Mouse (Mus musculus) liver, embryonic 13.5 days (tissue): ENCODE results near the gene Ankle2. TPM values are rescaled to one million over a fixed set of nuclear protein-coding genes. Genes with fewer than 3 reads are reported as not detected.
A peak's percentile ranks its signal among the peaks of the same experiment; 100 is the strongest.

Experiments used
- ATAC-seq: fragments of 200-750 bp; cut with Nextera tagmentation; 2 replicates; pipeline ENCODE4 v1.8.0; 2017; ENCODE audit warnings: low read depth, mild to moderate bottlenecking, moderate number of reproducible peaks, moderate library complexity
- DNase-seq: peaks from one replicate; pipeline ENCODE4 v3.0.0; 2022
- H3K27ac ChIP-seq: fragments of 300-500 bp; sonication (generic); 2 replicates; pipeline ENCODE4 v1.5.1; 2015; ENCODE audit warnings: moderate library complexity, mild to moderate bottlenecking, inconsistent platforms
- H3K27me3 ChIP-seq: fragments of 300-500 bp; sonication (generic); 2 replicates; pipeline ENCODE4 v1.6.1; 2015; ENCODE audit warnings: mild to moderate bottlenecking, inconsistent platforms
- H3K36me3 ChIP-seq: fragments of 300-500 bp; sonication (generic); 2 replicates; pipeline ENCODE4 v1.6.1; 2015; ENCODE audit warnings: mild to moderate bottlenecking, inconsistent platforms
- H3K4me1 ChIP-seq: fragments of 300-500 bp; sonication (generic); replicated peaks from 2 replicates; pipeline ENCODE4 v1.6.1; 2015; ENCODE audit warnings: inconsistent platforms
- H3K4me2 ChIP-seq: fragments of 300-500 bp; sonication (generic); 2 replicates; pipeline ENCODE4 v1.6.1; 2015; ENCODE audit warnings: inconsistent platforms, mild to moderate bottlenecking, moderate library complexity
- H3K4me3 ChIP-seq: fragments of 300-500 bp; sonication (generic); replicated peaks from 2 replicates; pipeline ENCODE4 v1.5.1; 2015; ENCODE audit warnings: mild to moderate bottlenecking, inconsistent platforms
- H3K9ac ChIP-seq: fragments of 300-500 bp; sonication (generic); 2 replicates; pipeline ENCODE4 v1.6.1; 2015; ENCODE audit warnings: mild to moderate bottlenecking, inconsistent platforms
- H3K9me3 ChIP-seq: fragments of 300-500 bp; sonication (generic); replicated peaks from 2 replicates; pipeline ENCODE4 v1.6.1; 2016; ENCODE audit warnings: inconsistent platforms
- WGBS: fragments of 180-500 bp; shearing (Covaris S2); methylation state at CpG from one replicate; pipeline ENCODE4 v1.1.7; 2015; ENCODE audit not compliant: insufficient replicate concordance; 5-methylcytosine and 5-hydroxymethylcytosine counted together
- polyA plus RNA-seq: library from polyadenylated mRNA; unstranded; fragments of >200 nt; fragmentation: Nextera tagmentation; extraction: Ambion mirVana; gene quantifications from 2 replicates; pipeline ENCODE4 v1.2.1, GENCODE M21; 2015

Ankle2 gene
- polyA plus RNA-seq, 1 experiment from 2014 or later: 13.5 TPM

GRCm38 (mm10) chr5:110231638-110232037 lies 834 bp downstream of the Ankle2 start:
- Histone ChIP-seq H3K4me2 (peak overlapping the region; percentile 76), H3K4me1 (peaks cover 29% of the 10 kb centered on the region), H3K9me3 (no peaks in the 10 kb centered on the region), H3K36me3 (peaks cover 29% of the 10 kb centered on the region), H3K27ac (peak overlapping the region; percentile 99), H3K27me3 (no peaks in the 10 kb centered on the region), H3K4me3 (peak overlapping the region; percentile 92), H3K9ac (peak overlapping the region; percentile 97)
- ATAC-seq: no peak
- peak; percentile 20 for DNase-seq
- WGBS: 32% methylated on average over 13 of the region's 13 CpGs

- Histone ChIP-seq H3K9ac (peak overlapping the region; percentile 97), H3K4me2 (peak overlapping the region; percentile 76), H3K27me3 (no peaks in the 10 kb centered on the region), H3K4me3 (peak overlapping the region; percentile 92), H3K36me3 (peaks cover 36% of the 10 kb centered on the region), H3K4me1 (peaks cover 29% of the 10 kb centered on the region), H3K9me3 (no peaks in the 10 kb centered on the region), H3K27ac (peak overlapping the region; percentile 45; the same call in 1 of the 2 replicates)
- WGBS: 50% methylated on average over 6 of the region's 6 CpGs
- ATAC-seq (no peak), DNase-seq (no peak)
Measured at GRCm38 (mm10) chr5:110232346-110232745, 1.5 kb downstream of the Ankle2 start.

GRCm38 (mm10) chr5:110244091-110244490 lies 13.3 kb downstream of the Ankle2 start:
- DNase-seq (no peak), ATAC-seq (no peak)
- WGBS: 69% methylated on average over 2 of the region's 2 CpGs
- no peaks in the 10 kb centered on the region for H3K27me3 ChIP-seq
- no peaks in the 10 kb centered on the region for H3K9me3 ChIP-seq
- no peaks in the 10 kb centered on the region for H3K4me1 ChIP-seq
- H3K27ac ChIP-seq: no peak overlapping the region
- no peak overlapping the region for H3K9ac ChIP-seq
- H3K4me3 ChIP-seq: no peak overlapping the region
- no peak overlapping the region for H3K4me2 ChIP-seq
- H3K36me3 ChIP-seq: peaks cover 92% of the 10 kb centered on the region

GRCm38 (mm10) chr5:110266941-110267340 lies 36.1 kb downstream of the Ankle2 start:
- H3K27ac ChIP-seq: 0 out of 2 replicates have a peak overlapping the region, but pooled peaks have one; percentile 1
- no peak overlapping the region for H3K4me2 ChIP-seq
- H3K4me3 ChIP-seq: no peak overlapping the region
- WGBS: 85% methylated on average over 4 of the region's 4 CpGs
- no peaks in the 10 kb centered on the region for H3K9me3 ChIP-seq
- no peaks in the 10 kb centered on the region for H3K27me3 ChIP-seq
- DNase-seq (no peak), ATAC-seq (no peak)
- H3K36me3 ChIP-seq: peaks cover 46% of the 10 kb centered on the region
- H3K4me1 ChIP-seq: peaks cover 30% of the 10 kb centered on the region
- H3K9ac ChIP-seq: 0 out of 2 replicates have a peak overlapping the region, but pooled peaks have one; percentile 2

GRCm38 (mm10) chr5:110269141-110270101 lies 38.6 kb downstream of the Ankle2 start, which contains the start of gene Pgam5:
Gene Pgam5 (minus strand): TSS chr5:110269913.
- no peaks in the 10 kb centered on the region for H3K27me3 ChIP-seq
- H3K27ac ChIP-seq: peak within 1 kb of the TSS; percentile 62
- WGBS: under 1% methylated on average over 66 of the region's 66 CpGs
- DNase-seq: peak; percentile 79
- peaks cover 30% of the 10 kb centered on the region for H3K36me3 ChIP-seq
- peak within 1 kb of the TSS; percentile 95 for H3K4me3 ChIP-seq
- peak within 1 kb of the TSS; percentile 91 for H3K4me2 ChIP-seq
- no peaks in the 10 kb centered on the region for H3K9me3 ChIP-seq
- H3K9ac ChIP-seq: peak within 1 kb of the TSS; percentile 92
- peak; percentile 84 for ATAC-seq
- peaks cover 39% of the 10 kb centered on the region for H3K4me1 ChIP-seq

- Histone ChIP-seq H3K27ac (no peak overlapping the region), H3K4me3 (no peak overlapping the region), H3K9ac (no peak overlapping the region), H3K27me3 (no peaks in the 10 kb centered on the region), H3K9me3 (no peaks in the 10 kb centered on the region), H3K4me1 (peaks cover 42% of the 10 kb centered on the region), H3K4me2 (no peak overlapping the region), H3K36me3 (peaks cover 22% of the 10 kb centered on the region)
- no peak for DNase-seq
- WGBS: 89% methylated on average over 6 of the region's 6 CpGs
- no peak for ATAC-seq
Measured at GRCm38 (mm10) chr5:110270242-110270641, 39.4 kb downstream of the Ankle2 start.

GRCm38 (mm10) chr5:110274147-110274546 lies 43.3 kb downstream of the Ankle2 start:
- ATAC-seq (peak; percentile 29; the same call in 1 of the 2 replicates), DNase-seq (no peak)
- no peak overlapping the region for H3K4me3 ChIP-seq
- H3K27ac ChIP-seq: peak overlapping the region; percentile 69
- peaks cover 21% of the 10 kb centered on the region for H3K4me1 ChIP-seq
- peak overlapping the region; percentile 15; the same call in 1 of the 2 replicates for H3K9ac ChIP-seq
- H3K4me2 ChIP-seq: peak overlapping the region; percentile 12; the same call in 1 of the 2 replicates
- H3K36me3 ChIP-seq: no peaks in the 10 kb centered on the region
- H3K27me3 ChIP-seq: no peaks in the 10 kb centered on the region
- no peaks in the 10 kb centered on the region for H3K9me3 ChIP-seq
- WGBS: 69% methylated on average over 4 of the region's 4 CpGs

- ATAC-seq (no peak), DNase-seq (no peak)
- Histone ChIP-seq H3K27me3 (no peaks in the 10 kb centered on the region), H3K9ac (no peak overlapping the region), H3K9me3 (no peaks in the 10 kb centered on the region), H3K36me3 (no peaks in the 10 kb centered on the region), H3K4me3 (no peak overlapping the region), H3K4me2 (no peak overlapping the region), H3K4me1 (peaks cover 21% of the 10 kb centered on the region), H3K27ac (no peak overlapping the region)
- whole genome bisulfite sequencing: 65% methylated on average over 2 of the region's 2 CpGs
Measured at GRCm38 (mm10) chr5:110274846-110275245, 44.0 kb downstream of the Ankle2 start.

- H3K4me3 ChIP-seq: no peak overlapping the region
- WGBS: 69% methylated on average over 2 of the region's 2 CpGs
- H3K27ac ChIP-seq: no peak overlapping the region
- ATAC-seq (no peak), DNase-seq (no peak)
- peaks cover 18% of the 10 kb centered on the region for H3K4me1 ChIP-seq
- H3K9ac ChIP-seq: no peak overlapping the region
- H3K9me3 ChIP-seq: no peaks in the 10 kb centered on the region
- no peak overlapping the region for H3K4me2 ChIP-seq
- H3K27me3 ChIP-seq: no peaks in the 10 kb centered on the region
- H3K36me3 ChIP-seq: no peaks in the 10 kb centered on the region
Measured at GRCm38 (mm10) chr5:110276391-110276790, 45.6 kb downstream of the Ankle2 start.

- H3K4me3 ChIP-seq: no peak overlapping the region
- no peak overlapping the region for H3K9ac ChIP-seq
- H3K36me3 ChIP-seq: no peaks in the 10 kb centered on the region
- no peaks in the 10 kb centered on the region for H3K27me3 ChIP-seq
- ATAC-seq (peak; percentile 29; the same call in 1 of the 2 replicates), DNase-seq (no peak)
- peaks cover 18% of the 10 kb centered on the region for H3K4me1 ChIP-seq
- WGBS: 79% methylated on average over 1 of the region's 1 CpGs
- no peak overlapping the region for H3K27ac ChIP-seq
- no peaks in the 10 kb centered on the region for H3K9me3 ChIP-seq
- no peak overlapping the region for H3K4me2 ChIP-seq
Measured at GRCm38 (mm10) chr5:110276910-110277309, 46.1 kb downstream of the Ankle2 start.

- WGBS: 65% methylated on average over 2 of the region's 2 CpGs
- H3K9ac ChIP-seq: no peak overlapping the region
- peaks cover 26% of the 10 kb centered on the region for H3K4me1 ChIP-seq
- no peaks in the 10 kb centered on the region for H3K27me3 ChIP-seq
- H3K4me3 ChIP-seq: no peak overlapping the region
- H3K27ac ChIP-seq: no peak overlapping the region
- DNase-seq (no peak), ATAC-seq (no peak)
- peaks cover 4% of the 10 kb centered on the region; the same call in 1 of the 2 replicates for H3K36me3 ChIP-seq
- H3K4me2 ChIP-seq: no peak overlapping the region
- no peaks in the 10 kb centered on the region for H3K9me3 ChIP-seq
Measured at GRCm38 (mm10) chr5:110281984-110282383, 51.2 kb downstream of the Ankle2 start.
